Mouse (Mus musculus) T-helper 2 cell (primary cell): ENCODE results near the gene Otog.

Source experiments
- in situ Hi-C: fragments of 300-600 bp; cut with MboI, MseI; formaldehyde crosslinking; loops from one replicate; pipeline ENCODE4 v1.15.1; 2025; ENCODE audit warnings: high pct_unique_total_duplicates

The Otog gene

GRCm38 (mm10) chr7:46240696-46241095 lies at the start of gene Otog:
TSS of gene Otog (plus strand) at chr7:46240987.
- in situ Hi-C loops, result no loop called here

GRCm38 (mm10) chr7:46195356-46195755 lies 45.4 kb upstream of the Otog start:
- in situ Hi-C loops, result no loop called here

GRCm38 (mm10) chr7:46200021-46200420 lies 40.8 kb upstream of the Otog start:
- in situ Hi-C loops, result no loop called here

GRCm38 (mm10) chr7:46201649-46202048 lies 39.1 kb upstream of the Otog start:
- in situ Hi-C loops, result no loop called here

DNA sequence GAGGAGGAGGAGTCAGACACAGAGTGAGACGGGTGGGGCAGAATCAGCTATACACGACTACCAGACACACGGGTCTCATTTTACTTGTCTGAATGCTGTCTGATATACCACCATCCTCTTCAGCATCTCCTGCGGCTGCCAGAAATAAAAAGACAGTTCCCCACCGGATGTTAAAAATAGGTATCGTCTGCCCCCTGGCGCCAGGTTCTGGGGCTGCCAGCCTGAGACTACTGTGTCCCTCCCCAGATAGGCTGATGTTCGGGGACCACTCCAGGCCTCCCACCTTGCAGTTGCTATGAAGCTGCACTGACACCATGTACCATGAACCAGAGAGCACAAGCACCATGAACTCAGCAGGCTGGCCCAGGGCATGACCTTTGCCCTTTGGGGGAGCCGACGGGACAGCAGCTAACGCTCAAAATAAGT lies 36.7 kb upstream of the Otog start:
- in situ Hi-C loops, result no loop called here

- in situ Hi-C loops, result no loop called here
Observed at GRCm38 (mm10) chr7:46204775-46205174, 36.0 kb upstream of the Otog start.

DNA sequence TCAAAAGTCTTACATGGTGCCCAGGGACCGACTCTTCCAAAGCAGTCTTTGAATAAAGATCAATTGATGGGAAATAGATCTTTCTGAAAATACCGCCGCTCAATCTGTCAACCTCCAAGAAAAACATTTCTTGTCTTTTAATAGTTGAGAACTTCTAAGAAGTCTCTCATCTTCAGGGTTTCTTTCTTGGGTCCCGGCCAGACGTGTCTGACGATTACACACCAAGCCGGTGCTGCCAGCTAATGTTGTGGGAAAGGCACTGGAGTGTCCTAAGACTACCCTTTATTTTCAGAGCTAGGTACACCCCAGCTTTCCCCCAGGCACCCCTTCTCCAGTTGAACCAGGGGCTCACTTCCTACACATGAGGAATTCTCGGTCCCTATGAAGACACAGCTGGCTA lies 32.7 kb upstream of the Otog start:
- in situ Hi-C loops, result no loop called here

GRCm38 (mm10) chr7:46210276-46210675 lies 30.5 kb upstream of the Otog start:
- in situ Hi-C loops, result no loop called here

DNA sequence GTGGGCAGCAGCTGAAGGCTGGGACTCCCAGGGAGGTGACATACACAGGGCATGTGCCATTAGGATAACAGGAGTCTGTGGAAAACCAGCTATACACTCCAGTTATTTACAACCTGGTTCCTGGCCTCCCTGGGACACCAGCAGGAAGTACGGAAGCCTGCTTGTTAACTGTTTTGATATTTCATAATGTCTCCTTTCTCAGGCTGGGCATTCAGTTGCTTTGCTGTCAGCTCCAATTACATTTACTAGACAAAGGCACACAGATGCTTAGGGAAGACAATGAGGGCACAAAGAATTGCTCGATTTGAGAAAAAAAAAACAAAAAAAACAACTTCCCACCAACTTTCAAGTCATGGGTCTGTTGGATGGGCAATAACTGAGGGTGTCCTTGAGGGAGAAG lies 24.3 kb upstream of the Otog start:
- in situ Hi-C loops, result no loop called here

DNA sequence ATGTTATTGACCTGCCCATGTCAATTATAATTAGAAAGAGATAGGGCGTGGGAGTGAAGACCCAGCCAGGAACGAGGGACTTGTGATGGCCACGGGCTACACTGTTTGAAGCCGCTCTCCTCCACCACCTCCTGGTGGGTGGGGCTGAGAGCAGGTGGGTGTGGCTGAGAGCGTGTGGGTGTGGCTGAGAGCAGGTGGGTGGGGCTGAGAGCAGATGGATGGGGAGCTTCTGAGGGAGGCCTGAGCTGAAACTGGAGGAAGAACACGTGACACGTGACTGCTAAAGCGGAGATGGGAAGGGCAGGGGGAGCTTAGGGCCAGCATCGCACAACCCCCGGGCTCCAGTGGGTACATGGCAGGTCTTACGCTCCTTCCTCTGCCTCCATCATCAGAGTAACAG lies 22.4 kb upstream of the Otog start:
- in situ Hi-C loops, result no loop called here

DNA sequence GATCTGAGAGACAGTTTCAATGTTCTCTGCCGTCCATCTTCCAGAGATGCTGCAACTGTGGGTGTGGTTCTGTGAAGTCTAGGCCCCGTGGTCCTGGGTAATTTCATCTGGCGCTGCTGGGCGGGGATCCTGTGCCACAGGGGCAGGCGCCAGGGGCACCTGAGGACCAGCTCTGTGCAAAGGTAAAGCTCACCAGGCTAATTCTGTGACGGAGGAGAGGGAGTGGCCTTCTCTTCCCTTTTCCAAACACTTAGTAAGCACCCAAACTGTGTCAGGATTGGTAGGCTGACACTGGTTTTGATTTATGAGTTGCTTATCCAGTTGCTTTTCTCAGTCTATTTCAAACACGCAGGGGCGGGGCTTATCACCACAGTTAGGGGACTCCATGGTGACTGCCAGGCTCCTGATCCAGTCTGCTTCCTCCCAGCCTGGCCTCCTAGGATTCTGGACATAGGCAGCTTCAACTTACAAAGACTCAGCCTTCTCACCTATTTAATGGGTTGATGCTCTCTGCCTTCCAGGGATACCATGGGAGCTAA lies 20.1 kb upstream of the Otog start:
- in situ Hi-C loops, result loop anchor here (5.0 kb wide), 1 partner anchor 123 kb away; no protein-coding TSS in a partner anchor

- in situ Hi-C loops, result no loop called here
Observed at GRCm38 (mm10) chr7:46226253-46226652, 14.5 kb upstream of the Otog start.

- in situ Hi-C loops, result no loop called here
Observed at GRCm38 (mm10) chr7:46226936-46227335, 13.9 kb upstream of the Otog start.

DNA sequence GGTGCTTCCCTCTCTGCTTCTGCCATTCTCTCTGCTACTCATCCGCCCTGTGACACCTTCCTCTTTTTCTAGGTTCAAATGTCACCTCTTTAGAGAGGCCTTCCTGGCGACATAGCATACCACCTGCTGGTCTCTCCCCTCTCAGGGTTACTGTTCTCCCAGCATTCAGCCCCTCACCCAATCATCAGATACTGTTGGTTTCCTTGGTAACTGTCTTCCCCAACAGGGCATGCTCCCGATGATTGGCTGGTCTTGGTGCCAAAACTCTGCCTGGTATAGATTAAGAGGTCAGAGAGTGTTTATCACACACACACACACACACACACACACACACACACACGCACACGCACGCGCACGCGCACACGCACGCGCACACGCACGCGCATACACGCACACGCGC lies 4.8 kb upstream of the Otog start:
- in situ Hi-C loops, result no loop called here

DNA sequence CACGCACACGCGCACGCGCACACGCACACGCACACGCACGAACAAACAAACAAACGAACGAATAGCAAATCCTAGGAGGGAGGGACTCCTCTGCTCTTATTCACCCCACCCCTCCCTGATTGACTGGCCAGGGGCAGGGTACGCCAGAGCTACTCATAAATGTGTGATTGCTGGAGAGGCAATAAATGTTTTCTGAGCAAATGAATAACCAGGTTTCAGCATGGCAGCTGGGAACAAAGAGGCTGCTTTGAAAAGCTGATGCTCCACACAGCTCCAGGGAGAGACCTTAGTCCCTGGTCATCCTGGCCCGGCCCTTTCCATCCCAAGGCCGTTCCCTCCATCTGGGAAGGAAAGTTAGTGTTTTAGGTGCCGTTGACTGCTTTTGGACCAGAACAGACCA lies 4.4 kb upstream of the Otog start:
- in situ Hi-C loops, result no loop called here

GRCm38 (mm10) chr7:46237192-46237591 lies 3.6 kb upstream of the Otog start:
- in situ Hi-C loops, result no loop called here

DNA sequence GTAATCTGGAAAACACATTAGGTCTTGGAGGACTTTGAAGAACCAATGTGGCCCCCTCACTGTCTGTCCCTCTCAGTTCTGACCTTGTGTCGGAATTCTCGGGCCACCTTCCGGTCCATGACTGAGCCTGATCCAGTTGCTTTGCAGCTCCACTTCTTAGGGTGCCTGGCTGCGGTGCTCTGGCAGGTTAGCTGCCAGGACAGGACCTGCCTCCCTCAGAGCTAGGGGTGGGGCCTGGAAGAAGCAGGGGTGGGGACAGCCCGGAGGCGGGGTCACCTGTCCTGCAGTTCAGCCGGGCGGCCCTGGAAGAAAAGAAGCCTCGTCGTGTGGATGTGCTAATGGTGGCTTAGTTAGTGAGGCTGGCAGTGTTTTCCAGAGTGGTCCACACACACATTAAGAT lies 2.4 kb upstream of the Otog start, which contains the start of gene Ush1c:
Ush1c (minus strand) TSS at position 158 of the 400 bp plus-strand sequence.
- in situ Hi-C loops, result no loop called here

- in situ Hi-C loops, result no loop called here
Observed at GRCm38 (mm10) chr7:46240091-46240490, 696 bp upstream of the Otog start.

- in situ Hi-C loops, result no loop called here
Observed at GRCm38 (mm10) chr7:46246876-46247275, 6.1 kb downstream of the Otog start.

- in situ Hi-C loops, result no loop called here
Observed at GRCm38 (mm10) chr7:46247606-46248005, 6.8 kb downstream of the Otog start.

- in situ Hi-C loops, result no loop called here
Observed at GRCm38 (mm10) chr7:46251841-46252240, 11.1 kb downstream of the Otog start.

- in situ Hi-C loops, result no loop called here
Observed at GRCm38 (mm10) chr7:46276156-46276555, 35.4 kb downstream of the Otog start.

- in situ Hi-C loops, result no loop called here
Observed at GRCm38 (mm10) chr7:46279946-46280345, 39.2 kb downstream of the Otog start.

DNA sequence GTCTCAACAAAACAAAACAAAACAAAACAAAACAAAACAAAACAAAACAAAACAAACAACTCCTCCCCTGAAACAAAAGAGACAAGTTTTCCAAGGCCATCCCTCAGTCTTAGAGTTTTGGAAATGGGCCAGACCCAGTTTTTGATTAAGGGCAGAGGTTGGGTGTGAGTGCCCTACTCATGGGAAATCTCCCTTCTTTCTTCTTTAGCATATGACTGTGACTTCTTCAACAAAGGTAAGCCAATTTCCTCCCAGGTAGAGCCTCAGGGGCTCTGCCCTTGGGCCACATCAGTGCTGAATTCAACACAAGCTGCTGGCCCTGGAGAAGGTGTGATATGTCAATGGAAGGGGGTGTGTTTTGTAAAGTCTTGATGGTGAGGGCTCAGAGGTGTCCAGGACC lies 40.1 kb downstream of the Otog start:
- in situ Hi-C loops, result no loop called here
